Mouse (Mus musculus) megakaryocyte, embryonic 14.5 days (primary cell): ENCODE data around the gene Nme2. TPM values are rescaled to one million over a fixed set of nuclear protein-coding genes. Genes with fewer than 3 reads are reported as not detected.
"Not testable (repeated sequence)": the region's sequence is repeated elsewhere in the genome, so short reads cannot be mapped to it uniquely, and the experiment has no call there.

ENCODE experiments used
- H3K27me3 ChIP-seq: replicated peaks from 2 replicates; pipeline ENCODE3; 2012; ENCODE audit warnings: inconsistent platforms
- H3K36me3 ChIP-seq: replicated peaks from 2 replicates; pipeline ENCODE3; 2012; ENCODE audit warnings: low read length, inconsistent platforms, mixed read lengths
- H3K4me1 ChIP-seq: 2 replicates; pipeline ENCODE4 v1.6.1; 2012; ENCODE audit warnings: inconsistent platforms
- H3K4me3 ChIP-seq: replicated peaks from 2 replicates; pipeline ENCODE3; 2012; ENCODE audit warnings: moderate library complexity, mild to moderate bottlenecking, inconsistent platforms
- H3K9me3 ChIP-seq: 2 replicates; pipeline ENCODE4 v1.6.1; 2012; ENCODE audit warnings: inconsistent platforms
- FLI1 ChIP-seq: IDR thresholded peaks from 2 replicates; pipeline ENCODE4 v1.6.1; 2012; ENCODE audit warnings: low read length, inconsistent platforms, mixed read lengths
- GATA1 ChIP-seq: IDR thresholded peaks from 3 replicates; pipeline ENCODE4 v1.6.1; 2012; ENCODE audit warnings: mixed read lengths, low read length, inconsistent platforms, borderline replicate concordance
- polyA plus RNA-seq: library from polyadenylated mRNA; stranded (reverse); fragments of >175 nt; gene quantifications from 2 replicates; pipeline ENCODE4 v1.2.3, GENCODE M21; 2012; ENCODE audit warnings: low replicate concordance; ENCODE audit not compliant: insufficient read depth

Gene Nme2
- polyA plus RNA-seq, 1 experiment = 115 TPM

- Histone ChIP-seq H3K36me3 (peaks cover 74% of the 10 kb centered on the region), H3K27me3 (no peaks in the 10 kb centered on the region), H3K9me3 (no peaks in the 10 kb centered on the region), H3K4me3 (no peak overlapping the region), H3K4me1 (peaks cover 27% of the 10 kb centered on the region)
- TF ChIP-seq GATA1 = no peak
- TF ChIP-seq FLI1 = no peak
Measured at GRCm38 (mm10) chr11:93950045-93950444, 6.0 kb downstream of the Nme2 start.

GRCm38 (mm10) chr11:93948887-93949567 lies 7.0 kb downstream of the Nme2 start:
- no peaks in the 10 kb centered on the region for H3K9me3 ChIP-seq
- H3K27me3 ChIP-seq = no peaks in the 10 kb centered on the region
- H3K4me1 ChIP-seq = peaks cover 19% of the 10 kb centered on the region; the same call in 1 of the 2 replicates
- H3K4me3 ChIP-seq = no peak overlapping the region
- no peak for TF ChIP-seq FLI1
- no peak for TF ChIP-seq GATA1
- peaks cover 78% of the 10 kb centered on the region for H3K36me3 ChIP-seq

- H3K27me3 ChIP-seq = no peaks in the 10 kb centered on the region
- H3K36me3 ChIP-seq = peaks cover 61% of the 10 kb centered on the region
- H3K4me1 ChIP-seq = peaks cover 10% of the 10 kb centered on the region
- no peaks in the 10 kb centered on the region for H3K9me3 ChIP-seq
- no peak for TF ChIP-seq FLI1
- no peak for TF ChIP-seq GATA1
- no peak overlapping the region for H3K4me3 ChIP-seq
Measured at GRCm38 (mm10) chr11:93944986-93945385, 11.1 kb downstream of the Nme2 start.

- Histone ChIP-seq H3K9me3 (no peaks in the 10 kb centered on the region), H3K4me1 (peaks cover 15% of the 10 kb centered on the region), H3K36me3 (peaks cover 67% of the 10 kb centered on the region), H3K4me3 (no peak overlapping the region), H3K27me3 (no peaks in the 10 kb centered on the region)
- no peak for TF ChIP-seq FLI1
- no peak for TF ChIP-seq GATA1
Measured at GRCm38 (mm10) chr11:93940906-93941305, 15.2 kb downstream of the Nme2 start.

- TF ChIP-seq FLI1 = no peak
- TF ChIP-seq GATA1 = no peak
- peaks cover 86% of the 10 kb centered on the region for H3K36me3 ChIP-seq
- no peak overlapping the region for H3K4me3 ChIP-seq
Measured at GRCm38 (mm10) chr11:93929106-93929505, 27.0 kb downstream of the Nme2 start.

GRCm38 (mm10) chr11:93915019-93915418 lies 41.0 kb downstream of the Nme2 start:
- not testable (repeated sequence) for H3K4me1 ChIP-seq, H3K4me3 ChIP-seq, H3K27me3 ChIP-seq, H3K9me3 ChIP-seq
- peaks cover 91% of the 10 kb centered on the region for H3K36me3 ChIP-seq

More at GRCm38 (mm10) chr11:93929106-93929505, 27.0 kb downstream of the Nme2 start:
- Histone ChIP-seq H3K27me3 (no peaks in the 10 kb centered on the region), H3K9me3 (no peaks in the 10 kb centered on the region), H3K4me1 (no peaks in the 10 kb centered on the region)

- no peaks in the 10 kb centered on the region for H3K27me3 ChIP-seq
- TF ChIP-seq GATA1 (no peak), FLI1 (no peak)
- H3K4me3 ChIP-seq = no peak overlapping the region
- H3K4me1 ChIP-seq = peaks cover 5% of the 10 kb centered on the region
- no peaks in the 10 kb centered on the region for H3K9me3 ChIP-seq
- peaks cover 95% of the 10 kb centered on the region for H3K36me3 ChIP-seq
Measured at GRCm38 (mm10) chr11:93911603-93912002, 44.5 kb downstream of the Nme2 start.

- no peaks in the 10 kb centered on the region for H3K9me3 ChIP-seq
- peaks cover 93% of the 10 kb centered on the region for H3K36me3 ChIP-seq
- H3K27me3 ChIP-seq = no peaks in the 10 kb centered on the region
- H3K4me3 ChIP-seq = no peak overlapping the region
- peaks cover 5% of the 10 kb centered on the region for H3K4me1 ChIP-seq
- TF ChIP-seq GATA1 = no peak
- no peak for TF ChIP-seq FLI1
Measured at GRCm38 (mm10) chr11:93908829-93909228, 47.2 kb downstream of the Nme2 start.

- Histone ChIP-seq H3K36me3 (peaks cover 88% of the 10 kb centered on the region), H3K4me1 (peaks cover 5% of the 10 kb centered on the region), H3K4me3 (no peak overlapping the region), H3K9me3 (no peaks in the 10 kb centered on the region), H3K27me3 (no peaks in the 10 kb centered on the region)
- TF ChIP-seq FLI1 (no peak), GATA1 (no peak)
Measured at GRCm38 (mm10) chr11:93907839-93908238, 48.2 kb downstream of the Nme2 start.

GRCm38 (mm10) chr11:93906834-93907233 lies 49.2 kb downstream of the Nme2 start:
- Histone ChIP-seq H3K36me3 (peaks cover 82% of the 10 kb centered on the region), H3K4me3 (no peak overlapping the region), H3K4me1 (peaks cover 5% of the 10 kb centered on the region), H3K9me3 (no peaks in the 10 kb centered on the region), H3K27me3 (no peaks in the 10 kb centered on the region)
- TF ChIP-seq FLI1 = no peak
- no peak for TF ChIP-seq GATA1

Other genes starting within 250 kb of the Nme2 start
- 6.8 and 13.8 TPM in 2 replicates for gene Utp18, start 70.5 kb downstream of the Nme2 start, polyA plus RNA-seq
- 2.0 TPM in 1 of 2 replicates, not detected in the other for gene Mbtd1, start 70.4 kb downstream of the Nme2 start, polyA plus RNA-seq
- 38.9 and 400 TPM in 2 replicates for gene Gm20390, start 12.0 kb upstream of the Nme2 start, polyA plus RNA-seq
- 9.5 and 87.1 TPM in 2 replicates for gene Nme1, start 12.3 kb upstream of the Nme2 start, polyA plus RNA-seq
- gene Spag9, start 39.8 kb upstream of the Nme2 start, polyA plus RNA-seq = 2.9 and 4.5 TPM in 2 replicates